Mouse (Mus musculus) heart, embryonic 12.5 days (tissue): Measurements from ENCODE around the gene Gpatch2. TPM values are rescaled to one million over a fixed set of nuclear protein-coding genes. Genes with fewer than 3 reads are reported as not detected.

Source experiments
- ATAC-seq: fragments of 200-750 bp; cut with Nextera tagmentation; 2 replicates; pipeline ENCODE4 v1.8.0; 2017; ENCODE audit warnings: moderate TSS enrichment, moderate library complexity; ENCODE audit not compliant: insufficient number of reproducible peaks, low FRiP score
- H3K27ac ChIP-seq: fragments of 300-500 bp; sonication (generic); 2 replicates; pipeline ENCODE4 v1.5.1; 2016; ENCODE audit warnings: mild to moderate bottlenecking, moderate library complexity; ENCODE audit not compliant: poor library complexity, severe bottlenecking
- H3K27me3 ChIP-seq: fragments of 300-500 bp; sonication (generic); replicated peaks from 2 replicates; pipeline ENCODE4 v1.6.1; 2016; ENCODE audit warnings: mild to moderate bottlenecking, moderate library complexity
- H3K36me3 ChIP-seq: fragments of 300-500 bp; sonication (generic); 2 replicates; pipeline ENCODE4 v1.6.1; 2016; ENCODE audit warnings: mild to moderate bottlenecking, moderate library complexity
- H3K4me1 ChIP-seq: fragments of 300-500 bp; sonication (generic); replicated peaks from 2 replicates; pipeline ENCODE4 v1.6.1; 2016; ENCODE audit warnings: mild to moderate bottlenecking
- H3K4me2 ChIP-seq: fragments of 300-500 bp; sonication (generic); 2 replicates; pipeline ENCODE4 v1.6.1; 2016; ENCODE audit warnings: mild to moderate bottlenecking, moderate library complexity
- H3K4me3 ChIP-seq: fragments of 300-500 bp; sonication (generic); 2 replicates; pipeline ENCODE4 v1.5.1; 2016; ENCODE audit warnings: mild to moderate bottlenecking
- H3K9ac ChIP-seq: fragments of 300-500 bp; sonication (generic); 2 replicates; pipeline ENCODE4 v1.6.1; 2016; ENCODE audit warnings: mild to moderate bottlenecking, moderate library complexity
- H3K9me3 ChIP-seq: fragments of 300-500 bp; sonication (generic); replicated peaks from 2 replicates; pipeline ENCODE4 v1.6.1; 2016; ENCODE audit warnings: mild to moderate bottlenecking, moderate library complexity
- WGBS: fragments of 180-500 bp; shearing (Covaris S2); methylation state at CpG from one replicate; pipeline ENCODE4 v1.1.7; 2016; 5-methylcytosine and 5-hydroxymethylcytosine counted together
- polyA plus RNA-seq: library from polyadenylated mRNA; unstranded; fragments of >200 nt; fragmentation: Nextera tagmentation; extraction: Ambion mirVana; gene quantifications from 2 replicates; pipeline ENCODE4 v1.2.1, GENCODE M21; 2016

The Gpatch2 gene
- polyA plus RNA-seq, 1 experiment from 2014 or later, result 16.7 TPM

GRCm38 (mm10) chr1:187250741-187251262, 35.5 kb downstream of the Gpatch2 start:
- 74% methylated on average over 1 of the region's 1 CpGs for WGBS
- no peak for ATAC-seq
- 0 out of 2 replicates have a peak, but pooled peaks cover 9% of the 10 kb centered on the region for H3K4me1 ChIP-seq

GRCm38 (mm10) chr1:187258756-187259155, 43.4 kb downstream of the Gpatch2 start:
- no peaks in the 10 kb centered on the region for H3K9me3 ChIP-seq
- H3K4me3 ChIP-seq, result no peak overlapping the region
- H3K27ac ChIP-seq, result no peak overlapping the region
- H3K36me3 ChIP-seq, result 0 out of 2 replicates have a peak, but pooled peaks cover 5% of the 10 kb centered on the region
- 0 out of 2 replicates have a peak, but pooled peaks cover 4% of the 10 kb centered on the region for H3K4me1 ChIP-seq
- H3K27me3 ChIP-seq, result no peaks in the 10 kb centered on the region
- WGBS, result 85% methylated on average over 4 of the region's 4 CpGs
- no peak overlapping the region for H3K4me2 ChIP-seq
- no peak overlapping the region for H3K9ac ChIP-seq
- no peak for ATAC-seq

More at GRCm38 (mm10) chr1:187250741-187251262, 35.5 kb downstream of the Gpatch2 start:
- Histone ChIP-seq H3K4me2 (no peak overlapping the region), H3K9ac (no peak overlapping the region), H3K27me3 (no peaks in the 10 kb centered on the region), H3K9me3 (no peaks in the 10 kb centered on the region), H3K36me3 (0 out of 2 replicates have a peak, but pooled peaks cover 5% of the 10 kb centered on the region), H3K4me3 (no peak overlapping the region), H3K27ac (no peak overlapping the region)

DNA sequence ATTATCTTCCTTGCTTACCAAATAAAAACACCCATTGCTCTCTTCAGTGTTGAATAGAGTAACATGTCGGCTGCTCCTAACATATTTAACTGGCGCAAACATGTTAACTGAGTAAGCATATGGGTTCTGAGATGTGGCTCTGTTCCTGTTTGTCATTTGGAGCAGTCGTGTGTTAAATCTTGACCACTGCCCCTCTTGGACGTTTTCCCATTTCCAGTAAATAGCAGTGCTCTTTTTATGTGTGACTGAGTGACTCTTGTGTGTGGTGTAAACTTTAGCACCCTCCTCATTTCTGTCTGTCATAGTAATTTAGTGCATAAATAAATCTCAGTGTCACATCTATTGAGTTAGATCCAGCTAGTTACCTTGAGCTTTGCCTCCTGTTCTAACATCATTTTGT, 52.3 kb downstream of the Gpatch2 start:
- H3K4me1 ChIP-seq, result peaks cover 13% of the 10 kb centered on the region
- no peaks in the 10 kb centered on the region for H3K36me3 ChIP-seq
- no peak overlapping the region for H3K4me2 ChIP-seq
- no peak overlapping the region for H3K9ac ChIP-seq
- H3K4me3 ChIP-seq, result no peak overlapping the region
- no peaks in the 10 kb centered on the region for H3K9me3 ChIP-seq
- no peak for ATAC-seq
- H3K27me3 ChIP-seq, result no peaks in the 10 kb centered on the region
- H3K27ac ChIP-seq, result no peak overlapping the region
- WGBS, result 76% methylated on average over 4 of the region's 4 CpGs

- Histone ChIP-seq H3K9ac (no peak overlapping the region), H3K4me3 (no peak overlapping the region), H3K27ac (no peak overlapping the region), H3K36me3 (no peaks in the 10 kb centered on the region), H3K4me1 (peaks cover 9% of the 10 kb centered on the region), H3K9me3 (no peaks in the 10 kb centered on the region), H3K27me3 (no peaks in the 10 kb centered on the region), H3K4me2 (no peak overlapping the region)
- 57% methylated on average over 10 of the region's 10 CpGs for WGBS
- no peak for ATAC-seq
Measured at GRCm38 (mm10) chr1:187270318-187271247, 55.3 kb downstream of the Gpatch2 start.

DNA sequence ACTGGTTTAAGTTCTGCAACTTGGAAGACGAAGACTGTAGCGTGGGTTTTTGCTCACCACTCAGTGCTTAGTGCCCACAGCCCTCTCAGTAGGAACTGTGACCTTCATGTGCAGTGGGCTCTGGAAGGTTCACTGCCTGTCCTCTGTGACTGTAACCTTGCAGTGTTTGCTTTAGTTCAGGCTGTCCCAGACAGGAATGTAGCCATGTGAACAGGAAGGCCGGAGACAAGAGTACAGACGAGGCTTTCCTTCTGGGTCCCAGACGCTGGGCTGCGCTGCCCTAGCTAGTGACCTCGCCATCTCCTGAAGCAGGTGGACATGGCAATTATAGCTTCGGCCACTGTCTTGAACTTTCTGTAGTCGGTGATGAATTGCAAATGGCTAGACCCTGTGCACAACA, 62.0 kb downstream of the Gpatch2 start:
- ATAC-seq, result no peak
- no peak overlapping the region for H3K9ac ChIP-seq
- H3K36me3 ChIP-seq, result no peaks in the 10 kb centered on the region
- H3K27me3 ChIP-seq, result no peaks in the 10 kb centered on the region
- H3K27ac ChIP-seq, result no peak overlapping the region
- WGBS, result 67% methylated on average over 9 of the region's 9 CpGs
- no peaks in the 10 kb centered on the region for H3K9me3 ChIP-seq
- peaks cover 7% of the 10 kb centered on the region for H3K4me1 ChIP-seq
- H3K4me2 ChIP-seq, result no peak overlapping the region
- H3K4me3 ChIP-seq, result no peak overlapping the region

DNA sequence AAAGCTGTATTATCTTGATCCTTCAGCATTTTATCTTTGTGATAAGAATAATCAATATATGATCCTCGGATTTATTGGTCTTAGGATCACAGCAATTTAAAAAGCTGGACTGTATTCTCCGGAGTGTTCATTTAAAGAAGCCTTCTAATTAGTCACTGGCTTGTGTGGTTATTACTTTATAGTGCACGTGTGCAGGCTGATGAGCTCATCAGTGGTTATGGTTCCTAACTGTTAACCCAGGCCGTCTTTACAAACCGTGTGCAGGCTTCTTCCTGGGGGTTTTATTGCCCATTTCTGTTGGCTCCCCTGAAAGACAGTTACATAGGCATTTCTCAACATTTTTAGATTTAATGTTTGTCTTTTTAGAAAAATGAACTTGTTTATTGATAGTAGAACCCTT, 63.2 kb downstream of the Gpatch2 start:
- Histone ChIP-seq H3K4me2 (no peak overlapping the region), H3K36me3 (no peaks in the 10 kb centered on the region), H3K27ac (no peak overlapping the region), H3K4me3 (no peak overlapping the region), H3K4me1 (peaks cover 19% of the 10 kb centered on the region), H3K9me3 (no peaks in the 10 kb centered on the region), H3K9ac (no peak overlapping the region), H3K27me3 (no peaks in the 10 kb centered on the region)
- no peak for ATAC-seq
- WGBS, result 81% methylated on average over 5 of the region's 5 CpGs

DNA sequence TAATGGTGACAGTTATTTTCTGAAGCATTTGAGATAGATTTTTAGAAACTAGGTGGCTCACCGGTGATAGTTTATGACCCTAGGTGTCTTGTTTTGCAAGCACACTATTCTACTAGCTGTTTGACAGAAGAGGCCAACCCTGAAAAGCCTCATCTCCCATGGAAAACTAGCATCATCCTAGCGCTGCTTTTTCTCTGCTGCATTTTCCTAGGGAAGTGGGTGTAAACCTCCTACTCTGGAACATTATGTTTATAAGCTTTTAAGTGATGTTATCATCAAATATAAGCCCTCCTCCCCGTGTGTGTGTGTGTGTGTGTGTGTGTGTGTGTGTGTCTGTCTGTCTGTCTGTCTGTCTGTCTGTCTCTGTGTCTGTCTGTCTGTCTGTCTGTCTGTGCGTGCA, 64.5 kb downstream of the Gpatch2 start:
- no peak overlapping the region for H3K27ac ChIP-seq

DNA sequence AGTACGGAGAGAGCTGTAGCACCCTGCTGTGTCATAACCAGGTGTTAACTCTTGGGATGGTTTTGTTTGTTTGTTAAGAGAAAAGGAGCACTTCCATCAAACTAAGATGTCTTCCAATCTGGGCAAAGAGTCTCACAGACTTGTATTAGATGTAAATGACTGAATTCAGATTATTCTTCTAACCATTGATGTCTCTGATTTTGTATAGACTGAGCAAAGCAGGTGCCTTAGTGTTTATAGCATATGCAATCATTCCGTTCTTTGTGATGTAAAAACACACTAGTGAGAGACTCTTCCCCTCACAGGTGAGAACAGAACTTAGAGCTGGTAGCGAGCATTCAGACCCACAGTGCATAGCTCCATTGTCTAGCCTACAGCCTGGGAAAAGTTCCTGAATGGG, 67.0 kb downstream of the Gpatch2 start:
- Histone ChIP-seq H3K9ac (no peak overlapping the region), H3K27ac (no peak overlapping the region), H3K4me1 (peaks cover 17% of the 10 kb centered on the region), H3K27me3 (no peaks in the 10 kb centered on the region), H3K9me3 (no peaks in the 10 kb centered on the region), H3K4me3 (no peak overlapping the region), H3K4me2 (no peak overlapping the region), H3K36me3 (no peaks in the 10 kb centered on the region)
- ATAC-seq, result 0 out of 2 replicates have a peak, but pooled peaks have one; percentile 4
- WGBS, result 72% methylated on average over 3 of the region's 3 CpGs

More for the DNA sequence above, 64.5 kb downstream of the Gpatch2 start:
- 74% methylated on average over 4 of the region's 4 CpGs for WGBS
- Histone ChIP-seq H3K4me3 (no peak overlapping the region), H3K4me1 (peaks cover 19% of the 10 kb centered on the region), H3K36me3 (no peaks in the 10 kb centered on the region), H3K9me3 (no peaks in the 10 kb centered on the region), H3K9ac (no peak overlapping the region), H3K27me3 (no peaks in the 10 kb centered on the region), H3K4me2 (no peak overlapping the region)
- no peak for ATAC-seq

DNA sequence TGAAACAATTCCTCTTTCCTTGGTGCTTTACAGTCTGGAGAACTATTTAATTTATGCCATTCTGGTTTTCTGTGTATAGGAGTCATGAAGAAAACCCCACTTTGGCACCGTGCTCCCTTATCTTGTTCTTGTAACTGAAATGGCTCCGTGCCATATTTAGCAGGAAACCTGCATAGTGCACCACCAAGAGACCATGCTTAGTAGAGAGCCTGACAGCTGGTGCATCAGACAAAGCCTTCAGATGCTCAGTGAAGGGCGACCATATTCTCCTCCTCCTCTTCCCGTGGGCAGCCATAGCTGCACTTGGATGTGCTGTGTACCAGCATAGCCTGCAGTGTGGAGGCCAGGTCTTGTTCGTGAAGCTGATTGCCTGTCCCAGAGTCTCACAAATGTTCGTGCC, 67.5 kb downstream of the Gpatch2 start:
- peak; percentile 67; the same call in 1 of the 2 replicates for ATAC-seq
- no peak overlapping the region for H3K4me3 ChIP-seq
- H3K9ac ChIP-seq, result no peak overlapping the region
- H3K4me1 ChIP-seq, result peaks cover 16% of the 10 kb centered on the region
- no peaks in the 10 kb centered on the region for H3K9me3 ChIP-seq
- no peak overlapping the region for H3K4me2 ChIP-seq
- no peaks in the 10 kb centered on the region for H3K36me3 ChIP-seq
- no peaks in the 10 kb centered on the region for H3K27me3 ChIP-seq
- no peak overlapping the region for H3K27ac ChIP-seq
- 46% methylated on average over 6 of the region's 6 CpGs for WGBS

GRCm38 (mm10) chr1:187285735-187286134, 70.4 kb downstream of the Gpatch2 start:
- no peaks in the 10 kb centered on the region for H3K36me3 ChIP-seq
- no peak overlapping the region for H3K9ac ChIP-seq
- H3K27me3 ChIP-seq, result no peaks in the 10 kb centered on the region
- no peaks in the 10 kb centered on the region for H3K9me3 ChIP-seq
- ATAC-seq, result no peak
- no peak overlapping the region for H3K4me3 ChIP-seq
- no peak overlapping the region for H3K4me2 ChIP-seq
- H3K27ac ChIP-seq, result no peak overlapping the region
- WGBS, result 61% methylated on average over 8 of the region's 8 CpGs
- H3K4me1 ChIP-seq, result peaks cover 16% of the 10 kb centered on the region

- Histone ChIP-seq H3K4me3 (no peak overlapping the region), H3K9ac (no peak overlapping the region), H3K4me2 (no peak overlapping the region), H3K4me1 (peaks cover 16% of the 10 kb centered on the region), H3K9me3 (no peaks in the 10 kb centered on the region), H3K27me3 (no peaks in the 10 kb centered on the region), H3K36me3 (no peaks in the 10 kb centered on the region), H3K27ac (no peak overlapping the region)
- ATAC-seq, result no peak
- 85% methylated on average over 4 of the region's 4 CpGs for WGBS
Measured at GRCm38 (mm10) chr1:187286411-187286810, 71.1 kb downstream of the Gpatch2 start.
